Mouse (Mus musculus) hindbrain, embryonic 14.5 days (tissue): ENCODE measurements at regions not wholly inside any gene's neighbourhood (a gene's known extent, or its start where the extent isn't known, plus 50 kb on each side); places are given as distances from the start of the nearest gene placed in this dataset.

ENCODE experiments used
- ATAC-seq: fragments of 200-750 bp; cut with Nextera tagmentation; 2 replicates; pipeline ENCODE4 v1.8.0; 2017; ENCODE audit warnings: moderate number of reproducible peaks, mild to moderate bottlenecking, moderate TSS enrichment, moderate library complexity; ENCODE audit not compliant: low FRiP score
- DNase-seq: peaks from one replicate; pipeline ENCODE4 v3.0.0-alpha.2; 2015; ENCODE audit warnings: low spot score
- H3K27ac ChIP-seq: fragments of 300-500 bp; sonication (generic); 2 replicates; pipeline ENCODE4 v1.5.1; 2014; ENCODE audit warnings: mild to moderate bottlenecking, moderate library complexity
- H3K27me3 ChIP-seq: fragments of 300-500 bp; sonication (generic); 2 replicates; pipeline ENCODE4 v1.6.1; 2014; ENCODE audit warnings: mild to moderate bottlenecking, low read length, mixed read lengths; ENCODE audit not compliant: control insufficient read depth, insufficient read depth
- H3K36me3 ChIP-seq: fragments of 300-500 bp; sonication (generic); replicated peaks from 2 replicates; pipeline ENCODE4 v1.6.1; 2014; ENCODE audit not compliant: control insufficient read depth, insufficient read depth
- H3K4me1 ChIP-seq: fragments of 300-500 bp; sonication (generic); replicated peaks from 2 replicates; pipeline ENCODE4 v1.6.1; 2014; ENCODE audit warnings: antibody characterized with exemption, low read length, mixed read lengths; ENCODE audit not compliant: control insufficient read depth, insufficient read depth
- H3K4me2 ChIP-seq: fragments of 300-500 bp; sonication (generic); replicated peaks from 2 replicates; pipeline ENCODE4 v1.6.1; 2014; ENCODE audit warnings: mild to moderate bottlenecking, moderate library complexity
- H3K4me3 ChIP-seq: fragments of 300-500 bp; sonication (generic); replicated peaks from 2 replicates; pipeline ENCODE4 v1.5.1; 2014; ENCODE audit warnings: mild to moderate bottlenecking, low read length
- H3K9ac ChIP-seq: fragments of 300-500 bp; sonication (generic); 2 replicates; pipeline ENCODE4 v1.6.1; 2014
- H3K9me3 ChIP-seq: fragments of 300-500 bp; sonication (generic); 2 replicates; pipeline ENCODE4 v1.6.1; 2016; ENCODE audit warnings: low read length; ENCODE audit not compliant: control insufficient read depth
- WGBS: fragments of 180-500 bp; shearing (Covaris S2); extraction: QIAGEN DNeasy Blood & Tissue Kit; methylation state at CpG from one replicate; pipeline ENCODE4 v1.1.7; 2014; 5-methylcytosine and 5-hydroxymethylcytosine counted together

- peaks cover 6% of the 10 kb centered on the region; the same call in 1 of the 2 replicates for H3K27me3 ChIP-seq
- peaks cover 11% of the 10 kb centered on the region; the same call in 1 of the 2 replicates for H3K4me1 ChIP-seq
- no peaks in the 10 kb centered on the region for H3K9me3 ChIP-seq
- H3K36me3 ChIP-seq = no peaks in the 10 kb centered on the region
- WGBS = 42% methylated on average over 6 of the region's 6 CpGs
- no peak overlapping the region for H3K9ac ChIP-seq
- DNase-seq (no peak), ATAC-seq (no peak; the same call in 1 of the 2 replicates)
- H3K27ac ChIP-seq = no peak overlapping the region
- H3K4me3 ChIP-seq = no peak overlapping the region
- no peak overlapping the region for H3K4me2 ChIP-seq
Measured at GRCm38 (mm10) chr11:24361998-24362687, 284.3 kb downstream of the Bcl11a start.

DNA sequence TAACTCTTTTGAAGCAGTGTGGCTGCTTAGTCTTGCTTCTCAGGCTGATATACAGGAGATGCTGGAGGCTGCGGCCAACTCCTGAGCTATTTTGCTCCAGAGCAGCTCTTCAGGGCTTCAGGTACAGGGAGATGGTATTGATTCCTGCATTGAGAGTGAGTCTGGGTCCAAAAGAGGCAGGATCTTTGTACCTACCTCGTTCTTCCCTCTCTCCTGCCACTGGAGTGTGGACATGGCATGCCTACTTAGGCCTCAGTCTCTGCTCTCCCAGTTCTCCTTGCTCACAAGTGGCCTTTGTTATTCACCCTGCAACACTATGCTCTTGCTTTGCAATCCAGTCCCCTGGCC lies 284.8 kb downstream of the Bcl11a start:
- H3K4me1 ChIP-seq = peaks cover 11% of the 10 kb centered on the region; the same call in 1 of the 2 replicates
- no peak overlapping the region for H3K27ac ChIP-seq
- H3K9me3 ChIP-seq = no peaks in the 10 kb centered on the region
- no peak overlapping the region for H3K4me3 ChIP-seq
- no peak overlapping the region for H3K9ac ChIP-seq
- no peaks in the 10 kb centered on the region for H3K36me3 ChIP-seq
- ATAC-seq (no peak), DNase-seq (no peak)
- H3K4me2 ChIP-seq = no peak overlapping the region
- WGBS = 65% methylated on average over 2 of the region's 2 CpGs
- H3K27me3 ChIP-seq = peaks cover 7% of the 10 kb centered on the region; the same call in 1 of the 2 replicates

- H3K36me3 ChIP-seq = no peaks in the 10 kb centered on the region
- no peaks in the 10 kb centered on the region for H3K9me3 ChIP-seq
- H3K27me3 ChIP-seq = peaks cover 7% of the 10 kb centered on the region; the same call in 1 of the 2 replicates
- no peak overlapping the region for H3K27ac ChIP-seq
- 54% methylated on average over 9 of the region's 9 CpGs for WGBS
- H3K9ac ChIP-seq = no peak overlapping the region
- no peak overlapping the region for H3K4me2 ChIP-seq
- ATAC-seq (peak; percentile 77), DNase-seq (no peak)
- H3K4me3 ChIP-seq = no peak overlapping the region
- peaks cover 11% of the 10 kb centered on the region; the same call in 1 of the 2 replicates for H3K4me1 ChIP-seq
Measured at GRCm38 (mm10) chr11:24363418-24364364, 285.8 kb downstream of the Bcl11a start.

DNA sequence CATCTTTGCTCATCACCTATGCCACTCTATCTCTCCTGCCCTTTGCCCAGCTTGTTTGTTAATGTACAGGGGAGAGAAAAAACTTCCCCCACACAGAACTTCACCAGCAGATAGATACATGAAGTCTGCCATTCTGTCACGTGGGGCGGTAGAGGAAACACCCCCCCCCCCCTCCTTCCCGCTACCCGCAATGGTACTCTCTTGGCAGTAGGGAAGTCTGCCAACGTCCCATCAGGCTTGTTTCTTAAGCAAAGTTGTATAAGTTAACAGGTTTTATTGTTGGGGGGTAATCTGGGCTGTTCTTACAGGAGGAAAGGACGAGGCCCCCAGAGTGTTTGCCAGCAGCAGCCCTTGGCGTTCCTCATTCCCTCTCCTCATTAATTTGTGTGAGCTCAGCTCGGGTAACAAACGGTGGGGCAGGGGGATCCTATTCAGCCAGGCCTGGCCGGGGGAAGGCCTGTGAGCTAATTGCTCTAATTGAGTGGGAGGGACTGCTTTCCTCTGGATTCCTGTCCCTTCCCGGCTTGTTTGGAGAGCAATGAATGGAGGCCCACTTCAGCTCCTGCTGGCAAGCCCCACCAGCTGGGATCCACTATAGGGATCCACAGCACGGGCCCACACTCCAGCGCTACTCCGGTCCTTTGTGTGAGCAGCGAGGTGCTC lies 292.5 kb downstream of the Bcl11a start:
- 9% methylated on average over 15 of the region's 15 CpGs for WGBS
- H3K9ac ChIP-seq = peak overlapping the region; percentile 12; the same call in 1 of the 2 replicates

DNA sequence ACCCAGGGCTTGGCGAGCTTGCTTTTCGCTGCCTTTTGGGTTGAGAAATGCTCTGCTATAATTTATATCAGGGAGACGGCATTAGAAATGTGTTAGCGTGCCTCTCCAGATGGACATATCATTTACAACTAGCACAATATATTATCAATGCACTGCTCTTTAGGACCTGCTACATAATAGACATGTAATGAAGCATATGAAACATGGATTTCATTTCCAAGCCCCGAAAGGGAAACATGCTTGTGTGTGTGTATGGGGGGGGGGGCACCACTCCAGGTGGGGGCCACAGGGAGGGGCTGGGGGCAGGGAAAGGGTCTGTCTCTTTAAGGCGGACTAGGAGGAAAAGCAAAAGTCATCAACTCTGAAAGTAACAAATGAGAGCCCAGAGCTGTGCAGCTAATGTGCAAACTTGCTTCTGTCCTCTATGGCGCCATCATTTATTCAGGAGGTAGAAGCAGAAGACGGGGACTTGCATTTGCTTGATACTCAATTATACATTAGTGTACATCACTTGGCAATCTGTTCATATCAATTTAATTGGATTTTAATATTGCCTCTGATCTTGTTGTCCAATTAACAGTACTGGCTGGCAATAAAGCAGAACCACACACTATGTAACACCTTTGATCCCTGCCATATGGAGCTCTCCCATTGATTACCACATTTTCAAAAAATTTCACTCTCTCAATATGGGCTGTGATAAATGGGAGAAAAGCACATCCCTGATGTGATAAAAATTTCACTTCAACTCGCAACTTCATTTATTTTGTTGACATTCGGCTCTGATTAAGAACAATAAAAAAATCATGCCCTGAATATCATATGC lies 293.2 kb downstream of the Bcl11a start:
- Histone ChIP-seq H3K4me3 (no peak overlapping the region), H3K27me3 (peaks cover 7% of the 10 kb centered on the region; the same call in 1 of the 2 replicates), H3K4me2 (peak overlapping the region; percentile 26), H3K9me3 (no peaks in the 10 kb centered on the region), H3K4me1 (peaks cover 30% of the 10 kb centered on the region), H3K36me3 (no peaks in the 10 kb centered on the region), H3K9ac (peak overlapping the region; percentile 12; the same call in 1 of the 2 replicates), H3K27ac (peak overlapping the region; percentile 85)
- 23% methylated on average over 10 of the region's 10 CpGs for WGBS
- peak; percentile 66 for ATAC-seq
- DNase-seq = peak; percentile 73

More for the DNA sequence above, 292.5 kb downstream of the Bcl11a start:
- Histone ChIP-seq H3K4me1 (peaks cover 30% of the 10 kb centered on the region), H3K27ac (peak overlapping the region; percentile 85), H3K9me3 (no peaks in the 10 kb centered on the region), H3K36me3 (no peaks in the 10 kb centered on the region), H3K27me3 (peaks cover 7% of the 10 kb centered on the region; the same call in 1 of the 2 replicates), H3K4me2 (peak overlapping the region; percentile 26), H3K4me3 (no peak overlapping the region)
- DNase-seq (peak; percentile 50), ATAC-seq (peak; percentile 81)

- H3K9me3 ChIP-seq = no peaks in the 10 kb centered on the region
- peak overlapping the region; percentile 71; the same call in 1 of the 2 replicates for H3K27ac ChIP-seq
- H3K9ac ChIP-seq = no peak overlapping the region
- H3K36me3 ChIP-seq = no peaks in the 10 kb centered on the region
- DNase-seq = no peak
- peak; percentile 67 for ATAC-seq
- H3K27me3 ChIP-seq = peaks cover 3% of the 10 kb centered on the region; the same call in 1 of the 2 replicates
- no peak overlapping the region for H3K4me3 ChIP-seq
- no peak overlapping the region for H3K4me2 ChIP-seq
- 27% methylated on average over 5 of the region's 5 CpGs for WGBS
- H3K4me1 ChIP-seq = peaks cover 30% of the 10 kb centered on the region
Measured at GRCm38 (mm10) chr11:24371687-24371950, 293.8 kb downstream of the Bcl11a start.

- Histone ChIP-seq H3K36me3 (no peaks in the 10 kb centered on the region), H3K4me3 (no peak overlapping the region), H3K9ac (no peak overlapping the region), H3K9me3 (no peaks in the 10 kb centered on the region), H3K4me1 (peaks cover 30% of the 10 kb centered on the region), H3K4me2 (no peak overlapping the region), H3K27ac (peak overlapping the region; percentile 71; the same call in 1 of the 2 replicates), H3K27me3 (0 out of 2 replicates have a peak, but pooled peaks cover 2% of the 10 kb centered on the region)
- 40% methylated on average over 8 of the region's 8 CpGs for WGBS
- ATAC-seq (peak; percentile 11; the same call in 1 of the 2 replicates), DNase-seq (no peak)
Measured at GRCm38 (mm10) chr11:24371963-24372362, 294.1 kb downstream of the Bcl11a start.

DNA sequence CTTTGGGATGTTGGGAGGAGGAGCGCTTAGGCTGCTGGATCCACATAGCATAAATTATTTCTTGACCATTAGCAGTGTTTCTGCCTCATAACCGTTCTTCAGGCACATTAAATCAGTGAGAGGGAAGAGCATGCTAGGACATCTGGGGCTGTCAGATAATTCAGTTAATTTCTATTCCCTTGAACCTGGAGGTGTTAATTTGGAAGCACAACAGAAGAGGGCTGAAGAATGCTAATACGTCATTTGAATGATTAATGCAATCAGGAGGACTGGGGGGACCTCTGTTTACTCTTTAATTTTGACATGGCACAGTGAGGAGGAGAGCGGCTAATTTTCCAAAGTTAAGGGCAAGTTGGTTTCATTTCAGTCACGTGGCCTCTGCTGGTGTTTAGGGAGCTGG lies 294.8 kb downstream of the Bcl11a start:
- H3K4me2 ChIP-seq = no peak overlapping the region
- no peaks in the 10 kb centered on the region for H3K36me3 ChIP-seq
- no peak overlapping the region for H3K4me3 ChIP-seq
- H3K27ac ChIP-seq = peak overlapping the region; percentile 71
- no peak overlapping the region for H3K9ac ChIP-seq
- no peak for DNase-seq
- ATAC-seq = no peak
- no peaks in the 10 kb centered on the region for H3K9me3 ChIP-seq
- H3K4me1 ChIP-seq = peaks cover 30% of the 10 kb centered on the region
- no peaks in the 10 kb centered on the region for H3K27me3 ChIP-seq
- WGBS = 38% methylated on average over 5 of the region's 5 CpGs
